In genomic region chr5:151154780-151155179, GRCm38 (mm10) we compare ENCODE assay signal across 10 mouse cellular contexts.
A peak's percentile ranks its signal among the peaks of the same experiment; 100 is the strongest.
DNase-seq lines count a peak whose midpoint lies in the region; ATAC-seq and TF ChIP-seq lines count a peak whose summit lies in the region.
"Had no signal": no experiment of that assay in that cellular context is flagged by ENCODE, and none has a peak within 500 bp of the region (broad histone marks: within the 10 kb centered on the region; RNA-seq: fewer than 3 reads in every experiment).

No protein-coding gene starts in this region.

- 33% methylated on average over 3 of the region's 3 CpGs for WGBS in lung, adult 2 months
- 43% methylated on average over 3 of the region's 3 CpGs for WGBS in midbrain, embryonic 15.5 days
- WGBS in midbrain, embryonic 14.5 days, result 45% methylated on average over 3 of the region's 3 CpGs

- TF ChIP-seq POLR2A in lung, adult 2 months (IDR thresholded peaks at IDR 0.05; ENCODE audit: borderline replicate concordance, extremely low read depth, low read depth, low read length), result no peak

- H3K27me3 ChIP-seq in midbrain, embryonic 15.5 days (replicated peaks), result no peaks in the 10 kb centered on the region
- no peaks in the 10 kb centered on the region for H3K27me3 ChIP-seq in midbrain, embryonic 14.5 days (ENCODE audit: control insufficient read depth, insufficient read depth, low read length)
- H3K27me3 ChIP-seq: forebrain, embryonic 12.5 days; liver, embryonic 15.5 days had no signal

- no peak for ATAC-seq in midbrain, embryonic 15.5 days (replicated peaks)
- no peak for ATAC-seq in midbrain, embryonic 14.5 days (ENCODE audit: low FRiP score, low TSS enrichment)

- no peaks in the 10 kb centered on the region for H3K36me3 ChIP-seq in midbrain, embryonic 15.5 days (replicated peaks)
- H3K36me3 ChIP-seq in midbrain, embryonic 14.5 days (ENCODE audit: control insufficient read depth, insufficient read depth, low read length), result no peaks in the 10 kb centered on the region
- H3K36me3 ChIP-seq: forebrain, embryonic 12.5 days; liver, embryonic 15.5 days had no signal

- no peak overlapping the region for H3K4me3 ChIP-seq in lung, adult 2 months (replicated peaks; ENCODE audit: extremely low read depth, low read depth, low read length)
- H3K4me3 ChIP-seq in midbrain, embryonic 15.5 days, result no peak overlapping the region
- H3K4me3 ChIP-seq in midbrain, embryonic 14.5 days (replicated peaks; ENCODE audit: low read depth, low read length), result no peak overlapping the region
- H3K4me3 ChIP-seq: forebrain, embryonic 12.5 days; liver, embryonic 15.5 days had no signal

- no peaks in the 10 kb centered on the region for H3K9me3 ChIP-seq in midbrain, embryonic 15.5 days
- no peaks in the 10 kb centered on the region for H3K9me3 ChIP-seq in midbrain, embryonic 14.5 days (ENCODE audit: control insufficient read depth, low read length)
- H3K9me3 ChIP-seq: forebrain, embryonic 12.5 days; liver, embryonic 15.5 days had no signal

- peaks cover 21% of the 10 kb centered on the region for H3K4me1 ChIP-seq in lung, adult 2 months (ENCODE audit: control insufficient read depth, insufficient read depth, low read length)
- H3K4me1 ChIP-seq in midbrain, embryonic 15.5 days, result no peaks in the 10 kb centered on the region
- H3K4me1 ChIP-seq in midbrain, embryonic 14.5 days (ENCODE audit: control insufficient read depth, insufficient read depth, low read length), result no peaks in the 10 kb centered on the region

- intact Hi-C loops in heart, postnatal 14 days (cut with DNase I), result no loop called here

- H3K4me2 ChIP-seq in midbrain, embryonic 15.5 days, result no peak overlapping the region
- no peak overlapping the region for H3K4me2 ChIP-seq in midbrain, embryonic 14.5 days (ENCODE audit: low read length)
- H3K4me2 ChIP-seq: forebrain, embryonic 12.5 days; liver, embryonic 15.5 days had no signal

- H3K9ac ChIP-seq in midbrain, embryonic 15.5 days, result no peak overlapping the region
- H3K9ac ChIP-seq in midbrain, embryonic 14.5 days (replicated peaks; ENCODE audit: low read length), result no peak overlapping the region
- H3K9ac ChIP-seq: forebrain, embryonic 12.5 days; liver, embryonic 15.5 days had no signal

- no peak for TF ChIP-seq CTCF in lung, adult 2 months (IDR thresholded peaks at IDR 0.05; ENCODE audit: insufficient read depth, low read length)

- H3K27ac ChIP-seq in midbrain, embryonic 15.5 days, result no peak overlapping the region
- no peak overlapping the region for H3K27ac ChIP-seq in midbrain, embryonic 14.5 days (replicated peaks; ENCODE audit: low read depth, low read length)
- H3K27ac ChIP-seq: forebrain, embryonic 12.5 days; liver, embryonic 15.5 days had no signal

- DNase-seq in MN1 (ENCODE audit: low spot score), result peak; percentile 61
- DNase-seq in embryo, embryonic 10.5 days (ENCODE audit: low spot score), result peak; percentile 38
- DNase-seq in heart, postnatal 14 days, result peak; percentile 57 to 67
- DNase-seq in lung, adult 2 months, result peak; percentile 54
- DNase-seq in natural killer cell, adult 2 months (ENCODE audit: low spot score in 2 of 2), result no peak
- DNase-seq in midbrain, embryonic 14.5 days, result no peak
- DNase-seq: adrenal gland, adult 2 months had no signal

Comparison
In these comparisons a context has a peak if more than half of its experiments do, and no peak if none do; other contexts are left out.
1. DNase-seq: peak in MN1 (single experiment), embryo, embryonic 10.5 days (single experiment), heart, postnatal 14 days (2 of 2) and lung, adult 2 months (single experiment); none in natural killer cell, adult 2 months (0 of 2) and midbrain, embryonic 14.5 days (single experiment).